Mouse (Mus musculus) kidney, postnatal 0 days (tissue): Measurements from ENCODE around the gene Lmln. TPM values are rescaled to one million over a fixed set of nuclear protein-coding genes. Genes with fewer than 3 reads are reported as not detected.

Source experiments
- ATAC-seq: fragments of 200-750 bp; cut with Nextera tagmentation; replicated peaks from 2 replicates; pipeline ENCODE4 v1.8.0; 2017; ENCODE audit warnings: low read depth, moderate number of reproducible peaks, moderate TSS enrichment, moderate library complexity; ENCODE audit not compliant: low FRiP score
- DNase-seq: peaks from one replicate; pipeline ENCODE4 v3.0.0-alpha.2; 2016; ENCODE audit warnings: low spot score
- H3K27ac ChIP-seq: fragments of 300-500 bp; sonication (generic); 2 replicates; pipeline ENCODE4 v1.5.1; 2014; ENCODE audit warnings: mild to moderate bottlenecking
- H3K27me3 ChIP-seq: fragments of 300-500 bp; sonication (generic); 2 replicates; pipeline ENCODE4 v1.6.1; 2014; ENCODE audit warnings: low read length, mixed read lengths; ENCODE audit not compliant: insufficient read depth
- H3K36me3 ChIP-seq: fragments of 300-500 bp; sonication (generic); 2 replicates; pipeline ENCODE4 v1.6.1; 2014; ENCODE audit warnings: low read length, mixed read lengths; ENCODE audit not compliant: insufficient read depth
- H3K4me1 ChIP-seq: fragments of 300-500 bp; sonication (generic); replicated peaks from 2 replicates; pipeline ENCODE4 v1.6.1; 2014; ENCODE audit warnings: antibody characterized with exemption, low read length, mixed read lengths; ENCODE audit not compliant: insufficient read depth
- H3K4me2 ChIP-seq: fragments of 300-500 bp; sonication (generic); 2 replicates; pipeline ENCODE4 v1.6.1; 2014; ENCODE audit warnings: mild to moderate bottlenecking, low read length, moderate library complexity, mixed read lengths
- H3K4me3 ChIP-seq: fragments of 300-500 bp; sonication (generic); replicated peaks from 2 replicates; pipeline ENCODE4 v1.5.1; 2014; ENCODE audit warnings: low read depth, low read length
- H3K9ac ChIP-seq: fragments of 300-500 bp; sonication (generic); 2 replicates; pipeline ENCODE4 v1.6.1; 2014; ENCODE audit warnings: low read depth, low read length
- H3K9me3 ChIP-seq: fragments of 300-500 bp; sonication (generic); replicated peaks from 2 replicates; pipeline ENCODE4 v1.6.1; 2016; ENCODE audit warnings: low read length, inconsistent platforms, mixed read lengths
- CTCF ChIP-seq: IDR thresholded peaks from 2 replicates; pipeline ENCODE4 v1.5.1; 2016; ENCODE audit warnings: antibody characterized with exemption, low read depth, mild to moderate bottlenecking, moderate library complexity
- WGBS: fragments of 180-500 bp; shearing (Covaris S2); extraction: QIAGEN DNeasy Blood & Tissue Kit; methylation state at CpG from one replicate; pipeline ENCODE4 v1.1.7; 2014; 5-methylcytosine and 5-hydroxymethylcytosine counted together
- polyA plus RNA-seq: library from polyadenylated mRNA; unstranded; fragments of >200 nt; fragmentation: Nextera tagmentation; extraction: Ambion mirVana; gene quantifications from 2 replicates; pipeline ENCODE4 v1.2.1, GENCODE M21; 2015

Lmln gene
- polyA plus RNA-seq, 1 experiment from 2014 or later: 0.95 TPM

- ATAC-seq (no peak), DNase-seq (peak; percentile 13)
- Histone ChIP-seq H3K9me3 (no peaks in the 10 kb centered on the region), H3K9ac (no peak overlapping the region), H3K4me3 (no peak overlapping the region), H3K4me1 (no peaks in the 10 kb centered on the region), H3K27me3 (no peaks in the 10 kb centered on the region), H3K36me3 (no peaks in the 10 kb centered on the region), H3K27ac (no peak overlapping the region), H3K4me2 (no peak overlapping the region)
- WGBS: 43% methylated on average over 8 of the region's 8 CpGs
- no peak for TF ChIP-seq CTCF
These were observed 89.2 kb downstream of the Lmln start for GRCm38 (mm10) chr16:33151558-33151957.

- TF ChIP-seq CTCF: peak; percentile 78
- Histone ChIP-seq H3K36me3 (no peaks in the 10 kb centered on the region), H3K9ac (no peak overlapping the region), H3K27me3 (no peaks in the 10 kb centered on the region), H3K27ac (no peak overlapping the region), H3K4me2 (no peak overlapping the region), H3K4me1 (no peaks in the 10 kb centered on the region), H3K9me3 (no peaks in the 10 kb centered on the region), H3K4me3 (no peak overlapping the region)
- ATAC-seq (no peak), DNase-seq (peak; percentile 71)
- 59% methylated on average over 4 of the region's 4 CpGs for WGBS
These were observed 92.7 kb downstream of the Lmln start for GRCm38 (mm10) chr16:33154992-33155391.

DNA sequence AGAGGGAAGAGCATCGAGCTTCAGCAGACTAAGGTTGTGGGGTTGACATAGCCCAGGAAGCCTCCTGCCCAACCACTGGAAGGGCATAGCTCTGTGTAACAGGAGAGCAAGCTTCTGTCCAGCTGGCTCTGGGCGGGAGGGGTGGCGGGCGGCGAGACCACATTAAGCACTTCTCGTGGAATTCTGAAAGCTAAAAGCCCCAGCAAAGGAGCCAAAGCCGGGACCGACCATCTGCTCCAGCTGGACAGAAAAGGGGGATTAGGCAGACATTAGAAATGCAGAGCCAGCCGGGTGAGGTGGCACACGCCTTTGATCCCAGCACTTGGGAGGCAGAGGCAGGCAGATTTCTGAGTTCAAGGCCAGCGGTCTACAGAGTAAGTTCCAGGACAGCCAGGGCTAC lies 95.7 kb downstream of the Lmln start:
- no peaks in the 10 kb centered on the region for H3K27me3 ChIP-seq
- no peak overlapping the region for H3K9ac ChIP-seq
- H3K36me3 ChIP-seq: no peaks in the 10 kb centered on the region
- H3K4me3 ChIP-seq: no peak overlapping the region
- WGBS: 90% methylated on average over 11 of the region's 11 CpGs
- H3K27ac ChIP-seq: no peak overlapping the region
- H3K4me1 ChIP-seq: no peaks in the 10 kb centered on the region
- TF ChIP-seq CTCF: no peak
- no peak overlapping the region for H3K4me2 ChIP-seq
- no peak for ATAC-seq
- no peak for DNase-seq
- no peaks in the 10 kb centered on the region for H3K9me3 ChIP-seq

GRCm38 (mm10) chr16:33158590-33159071 lies 96.3 kb downstream of the Lmln start:
- H3K9me3 ChIP-seq: no peaks in the 10 kb centered on the region
- H3K36me3 ChIP-seq: no peaks in the 10 kb centered on the region
- H3K27ac ChIP-seq: no peak overlapping the region
- ATAC-seq (no peak), DNase-seq (no peak)
- no peak overlapping the region for H3K4me2 ChIP-seq
- H3K4me3 ChIP-seq: no peak overlapping the region
- no peak for TF ChIP-seq CTCF
- 87% methylated on average over 14 of the region's 14 CpGs for WGBS
- no peaks in the 10 kb centered on the region for H3K27me3 ChIP-seq
- H3K4me1 ChIP-seq: no peaks in the 10 kb centered on the region
- no peak overlapping the region for H3K9ac ChIP-seq

DNA sequence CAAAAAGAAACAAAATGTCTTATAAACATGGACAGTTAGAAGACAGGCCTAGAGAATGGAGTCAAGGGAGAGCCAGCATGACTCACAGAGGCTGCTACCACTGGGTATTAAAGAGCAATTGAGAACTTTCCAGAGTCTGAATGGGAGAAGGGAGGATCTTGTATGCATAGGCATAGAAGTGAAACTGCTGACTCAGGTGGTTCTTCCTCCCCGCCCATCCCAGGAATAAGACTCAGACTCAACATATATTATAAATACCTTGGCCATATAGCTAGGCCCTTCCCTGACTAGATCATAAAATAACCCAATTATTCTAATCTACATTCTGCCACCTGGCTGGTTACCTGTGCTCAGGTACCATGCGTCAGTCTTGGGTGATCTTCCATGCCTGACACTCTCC lies 97.0 kb downstream of the Lmln start:
- ATAC-seq (no peak), DNase-seq (no peak)
- H3K4me2 ChIP-seq: no peak overlapping the region
- H3K9me3 ChIP-seq: no peaks in the 10 kb centered on the region
- H3K4me1 ChIP-seq: no peaks in the 10 kb centered on the region
- WGBS: 97% methylated on average over 2 of the region's 2 CpGs
- no peak overlapping the region for H3K9ac ChIP-seq
- no peaks in the 10 kb centered on the region for H3K36me3 ChIP-seq
- no peak overlapping the region for H3K27ac ChIP-seq
- H3K4me3 ChIP-seq: no peak overlapping the region
- TF ChIP-seq CTCF: no peak
- no peaks in the 10 kb centered on the region for H3K27me3 ChIP-seq

- H3K27me3 ChIP-seq: no peaks in the 10 kb centered on the region
- H3K4me3 ChIP-seq: no peak overlapping the region
- H3K4me1 ChIP-seq: no peaks in the 10 kb centered on the region
- H3K4me2 ChIP-seq: no peak overlapping the region
- H3K9me3 ChIP-seq: no peaks in the 10 kb centered on the region
- no peak overlapping the region for H3K27ac ChIP-seq
- H3K36me3 ChIP-seq: no peaks in the 10 kb centered on the region
- TF ChIP-seq CTCF: no peak
- no peak overlapping the region for H3K9ac ChIP-seq
- WGBS: 76% methylated on average over 13 of the region's 13 CpGs
- DNase-seq: no peak
- ATAC-seq: no peak
These were observed 101.2 kb downstream of the Lmln start for GRCm38 (mm10) chr16:33163330-33164090.
